Mouse (Mus musculus) right cerebral cortex, postnatal 25 days (tissue): ENCODE measurements around the gene Gm10668.
"Not testable (repeated sequence)": the region's sequence is repeated elsewhere in the genome, so short reads cannot be mapped to it uniquely, and the experiment has no call there.

Experiments
- DNase-seq: peaks from one replicate; pipeline ENCODE4 v3.0.0; 2022

Gm10668 gene

DNA sequence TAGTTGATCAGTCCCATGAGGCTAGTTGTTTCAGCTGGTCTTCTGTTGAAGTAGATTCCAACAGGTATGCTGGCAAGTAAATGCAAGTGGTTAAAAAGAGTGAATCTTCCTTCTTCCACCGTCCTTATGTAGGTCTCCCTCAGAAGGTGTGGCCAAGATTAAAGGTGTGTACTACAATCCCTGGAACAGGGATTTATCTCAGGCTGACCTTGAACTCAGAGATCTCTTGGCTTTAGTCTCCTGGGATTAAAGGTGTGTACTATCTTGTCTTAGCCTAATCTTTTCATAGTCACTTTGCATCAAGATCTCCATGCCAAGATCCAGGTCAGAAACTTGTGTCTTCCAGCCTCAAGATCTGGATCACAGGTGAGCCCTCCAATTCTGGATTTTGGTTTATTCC, at the start of gene Gm10668:
Gene Gm10668, minus strand, starts transcription at position 101 of the 400 bp plus-strand sequence.
- DNase-seq: not testable (repeated sequence)

DNA sequence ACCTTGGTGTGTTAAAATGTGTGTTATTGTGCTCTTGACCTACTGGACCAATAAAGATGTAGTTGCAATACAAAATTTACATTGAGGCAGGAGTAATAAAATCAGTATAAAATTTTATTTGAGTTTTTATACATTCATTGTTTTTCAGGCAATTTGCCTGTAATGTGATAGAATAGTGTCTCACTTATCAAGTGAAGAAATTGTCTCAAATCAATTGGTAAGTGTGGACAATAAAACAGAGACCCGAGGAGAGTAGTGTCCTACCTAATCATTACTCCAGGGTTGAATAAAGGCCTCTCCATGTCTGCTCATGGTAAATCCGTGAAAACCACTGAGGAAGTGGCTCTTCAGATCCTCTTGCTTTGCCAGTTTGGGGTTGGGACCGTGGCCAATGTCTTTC, 40.5 kb upstream of the Gm10668 start, which contains the start of gene Vmn1r112:
Gene Vmn1r112, plus strand, starts transcription at position 301 of the 400 bp plus-strand sequence.
- DNase-seq: not testable (repeated sequence)

DNA sequence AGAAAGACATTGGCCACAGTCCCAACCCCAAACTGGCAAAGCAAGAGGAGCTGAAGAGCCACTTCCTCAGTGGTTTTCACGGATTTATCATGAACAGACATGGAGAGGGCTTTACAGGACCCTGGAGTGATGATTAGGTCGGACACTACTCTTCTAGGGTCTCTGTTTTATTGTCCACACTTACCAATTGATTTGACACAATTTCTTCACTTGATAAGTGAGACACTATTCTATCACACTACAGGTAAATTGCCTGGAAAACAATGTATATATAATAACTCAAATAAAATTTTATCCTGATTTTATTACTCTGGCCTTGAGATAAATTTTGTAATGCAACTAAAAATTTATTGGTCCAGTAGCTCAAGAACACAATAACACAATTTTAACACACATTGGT, 27.3 kb downstream of the Gm10668 start, which contains the start of gene Vmn1r111:
Gene Vmn1r111, minus strand, starts transcription at position 101 of the 400 bp plus-strand sequence.
- DNase-seq: not testable (repeated sequence)
